Mouse (Mus musculus) ES-E14 (cell line): Measurements from ENCODE around the gene Slc4a2. TPM values are rescaled to one million over a fixed set of nuclear protein-coding genes. Genes with fewer than 3 reads are reported as not detected.

Source experiments
- DNase-seq: peaks from one replicate; pipeline ENCODE4 v3.0.0-alpha.2; 2013; ENCODE audit warnings: low read depth, low spot score
- H3K27ac ChIP-seq: 2 replicates; pipeline ENCODE4 v1.5.1; 2012; ENCODE audit warnings: low read depth, mild to moderate bottlenecking, low read length, moderate library complexity, mixed read lengths; ENCODE audit not compliant: poor library complexity, insufficient read depth, severe bottlenecking
- H3K36me3 ChIP-seq: 2 replicates; pipeline ENCODE4 v1.6.1; 2012; ENCODE audit warnings: mild to moderate bottlenecking, low read length, moderate library complexity, mixed read lengths; ENCODE audit not compliant: control insufficient read depth, poor library complexity, insufficient read depth, severe bottlenecking
- H3K4me1 ChIP-seq, 2 experiments: fragments of 150-350 bp in 1 of 2; sonication (generic) in 1 of 2; 2 replicates each; pipeline ENCODE4 v1.6.1; 2012; ENCODE audit warnings: low read length in 2 of 2, mild to moderate bottlenecking in 1 of 2, mixed read lengths in 1 of 2; ENCODE audit not compliant: control insufficient read depth in 2 of 2, insufficient read depth in 2 of 2, poor library complexity in 1 of 2
- H3K4me3 ChIP-seq, 2 experiments: fragments of 150-350 bp in 1 of 2; sonication (generic) in 1 of 2; 2 replicates each; pipeline ENCODE4 v1.5.1; 2012; ENCODE audit warnings: low read length in 2 of 2, low read depth in 1 of 2, mild to moderate bottlenecking in 1 of 2, mixed read lengths in 1 of 2; ENCODE audit not compliant: insufficient read depth in 1 of 2, poor library complexity in 1 of 2, severe bottlenecking in 1 of 2
- H3K9ac ChIP-seq: 2 replicates; pipeline ENCODE4 v1.6.1; 2012; ENCODE audit warnings: low read depth, mild to moderate bottlenecking, low read length, mixed read lengths; ENCODE audit not compliant: poor library complexity, insufficient read depth, severe bottlenecking
- H3K9me3 ChIP-seq: fragments of 150-350 bp; sonication (generic); 2 replicates; pipeline ENCODE4 v1.6.1; 2012; ENCODE audit warnings: low read depth, mild to moderate bottlenecking, low read length; ENCODE audit not compliant: control insufficient read depth, insufficient read depth
- CHD2 ChIP-seq: IDR thresholded peaks from 2 replicates; pipeline ENCODE4 v1.6.1; 2014; ENCODE audit warnings: mild to moderate bottlenecking, low read depth, low read length, inconsistent platforms
- HCFC1 ChIP-seq: IDR thresholded peaks from 2 replicates; pipeline ENCODE4 v1.6.1; 2012; ENCODE audit warnings: low read length, inconsistent platforms, borderline replicate concordance; ENCODE audit not compliant: insufficient read depth
- MAFK ChIP-seq: IDR thresholded peaks from 2 replicates; pipeline ENCODE4 v1.6.1; 2014; ENCODE audit warnings: mild to moderate bottlenecking, low read depth, low read length, inconsistent platforms; ENCODE audit not compliant: insufficient read depth
- ZC3H11A ChIP-seq: IDR thresholded peaks from 2 replicates; pipeline ENCODE4 v1.6.1; 2012; ENCODE audit warnings: low read depth, mild to moderate bottlenecking, inconsistent platforms, low read length, borderline replicate concordance
- ZNF384 ChIP-seq: IDR thresholded peaks from 2 replicates; pipeline ENCODE4 v1.6.1; 2012; ENCODE audit warnings: low read depth, low read length, inconsistent platforms
- in situ Hi-C, 2 experiments: fragments of 600-800 bp; cut with MboI; formaldehyde crosslinking; loops; one replicate each; pipeline ENCODE4 v1.15.1; 2025; ENCODE audit warnings: low sequenced_read_pairs in 2 of 2, inconsistent platforms in 1 of 2; ENCODE audit not compliant: unreplicated experiment in 2 of 2
- total RNA-seq: library from RNA; depleted of rRNA; stranded (reverse); fragments of 300-350 nt; gene quantifications from 2 replicates; pipeline ENCODE4 v1.2.3, GENCODE M21; 2012

The Slc4a2 gene
- total RNA-seq, 1 experiment, result 30.4 TPM

DNA sequence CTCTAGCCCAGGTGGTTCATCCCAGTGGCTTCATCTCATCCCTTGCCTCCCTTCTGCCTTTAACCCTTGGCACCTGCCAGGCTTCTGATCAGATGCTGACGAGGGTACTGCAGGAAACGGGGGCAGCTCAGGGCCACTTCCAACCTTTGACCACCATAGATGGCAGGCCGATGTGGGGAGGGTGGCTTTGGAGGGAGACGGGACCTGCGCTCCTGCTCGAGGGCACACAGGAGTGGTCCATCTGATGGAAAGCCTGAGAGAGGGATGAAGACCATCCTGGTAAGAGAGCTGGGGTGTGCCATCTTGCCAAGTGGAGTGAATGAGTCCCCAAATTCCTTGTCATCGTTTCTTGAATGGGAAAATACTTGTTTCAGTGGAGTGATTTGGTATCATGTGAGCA lies 19.6 kb downstream of the Slc4a2 start:
- Histone ChIP-seq H3K36me3 (peaks cover 34% of the 10 kb centered on the region), H3K4me1 (peaks cover 5 to 21% of the 10 kb centered on the region in 2 experiments; a peak in 3 of 4 replicates), H3K4me3 (no peak overlapping the region), H3K27ac (no peak overlapping the region), H3K9ac (no peak overlapping the region), H3K9me3 (no peaks in the 10 kb centered on the region)
- in situ Hi-C loops, result no loop called here
- no peak for DNase-seq
- TF ChIP-seq MAFK (no peak), ZC3H11A (no peak), ZNF384 (no peak), CHD2 (no peak), HCFC1 (no peak)

DNA sequence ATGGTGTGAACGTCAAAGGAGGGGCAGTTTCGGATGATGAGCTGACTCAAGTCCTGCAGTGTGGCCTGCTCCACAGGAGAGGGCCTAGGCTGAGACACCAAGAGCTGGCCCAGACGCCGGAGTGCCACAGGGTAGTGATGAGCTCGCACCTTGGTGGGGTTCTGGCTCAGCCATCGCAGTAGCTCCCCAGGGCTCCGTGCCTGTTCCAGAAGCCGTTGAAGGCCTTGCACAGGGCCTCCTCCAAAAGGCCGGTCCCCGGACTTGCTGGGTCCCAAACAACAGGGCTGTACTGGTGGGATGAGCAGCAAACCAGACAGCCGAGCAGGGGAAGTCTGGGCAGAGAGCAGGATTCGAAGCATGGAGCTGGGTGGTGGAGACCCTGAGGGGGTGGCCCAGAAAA lies 20.3 kb downstream of the Slc4a2 start:
- no peak for TF ChIP-seq ZC3H11A
- no peak for TF ChIP-seq HCFC1
- TF ChIP-seq MAFK, result no peak
- TF ChIP-seq CHD2, result no peak
- TF ChIP-seq ZNF384, result no peak
- in situ Hi-C loops, result no loop called here
- H3K36me3 ChIP-seq, result peaks cover 34% of the 10 kb centered on the region
- H3K27ac ChIP-seq, result no peak overlapping the region
- peak overlapping the region; percentile 93; a peak in 3 of 4 replicates for H3K4me3 ChIP-seq
- DNase-seq, result no peak
- H3K9me3 ChIP-seq, result no peaks in the 10 kb centered on the region
- peak overlapping the region; percentile 95; the same call in 1 of the 2 replicates for H3K9ac ChIP-seq
- H3K4me1 ChIP-seq, result peaks cover 5 to 21% of the 10 kb centered on the region in 2 experiments; a peak in 3 of 4 replicates

DNA sequence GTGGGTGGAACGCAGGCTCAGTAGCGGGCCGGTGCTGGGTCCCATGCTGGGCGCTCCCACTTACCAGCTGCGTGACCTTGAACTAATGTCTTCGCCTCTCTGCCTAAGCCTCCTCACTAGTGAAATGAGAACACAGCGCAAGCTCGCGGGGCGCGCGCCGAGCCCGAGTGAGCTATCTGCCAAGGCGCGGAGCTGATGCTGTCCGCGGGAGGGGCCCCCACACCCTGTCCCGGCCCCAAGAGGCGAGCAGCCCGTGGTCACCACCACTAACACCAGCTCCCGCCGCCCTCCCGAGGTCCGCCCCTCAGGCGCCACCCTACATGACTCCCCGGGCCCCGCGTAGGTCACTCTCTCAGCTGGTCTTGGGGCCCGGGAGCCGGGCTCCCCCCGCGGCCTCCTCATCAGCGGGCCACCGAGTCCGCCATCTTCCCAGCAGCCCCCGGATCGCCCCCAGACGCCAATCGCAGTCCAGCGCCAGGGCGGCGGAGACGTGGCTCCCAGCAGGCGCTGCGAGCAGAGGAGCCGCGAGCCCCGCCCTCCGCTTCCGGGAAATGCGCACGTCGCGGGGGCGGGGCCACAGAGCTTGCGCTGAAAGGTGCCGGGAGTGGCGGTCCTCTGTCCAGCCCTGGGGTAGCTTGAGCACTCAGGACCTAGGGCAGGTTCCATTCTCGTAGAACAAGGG lies 21.2 kb downstream of the Slc4a2 start, which contains the start of gene Fastk:
Fastk (minus strand) TSS at position 542 of the 682 bp plus-strand sequence.
- peak; percentile 51; the same call in 1 of the 2 replicates for TF ChIP-seq HCFC1
- TF ChIP-seq ZNF384, result no peak
- no peak for TF ChIP-seq ZC3H11A
- no peak for TF ChIP-seq CHD2
- no peak for TF ChIP-seq MAFK
- peaks cover 26% of the 10 kb centered on the region for H3K36me3 ChIP-seq
- H3K4me1 ChIP-seq, result peaks cover 5 to 19% of the 10 kb centered on the region in 2 experiments; a peak in 3 of 4 replicates
- no peaks in the 10 kb centered on the region for H3K9me3 ChIP-seq
- H3K9ac ChIP-seq, result peak within 1 kb of the TSS; percentile 95
- peak; percentile 82 for DNase-seq
- in situ Hi-C loops, result no loop called here
- H3K4me3 ChIP-seq, result peak within 1 kb of the TSS; percentile 93
- H3K27ac ChIP-seq, result peak within 1 kb of the TSS; percentile 72

DNA sequence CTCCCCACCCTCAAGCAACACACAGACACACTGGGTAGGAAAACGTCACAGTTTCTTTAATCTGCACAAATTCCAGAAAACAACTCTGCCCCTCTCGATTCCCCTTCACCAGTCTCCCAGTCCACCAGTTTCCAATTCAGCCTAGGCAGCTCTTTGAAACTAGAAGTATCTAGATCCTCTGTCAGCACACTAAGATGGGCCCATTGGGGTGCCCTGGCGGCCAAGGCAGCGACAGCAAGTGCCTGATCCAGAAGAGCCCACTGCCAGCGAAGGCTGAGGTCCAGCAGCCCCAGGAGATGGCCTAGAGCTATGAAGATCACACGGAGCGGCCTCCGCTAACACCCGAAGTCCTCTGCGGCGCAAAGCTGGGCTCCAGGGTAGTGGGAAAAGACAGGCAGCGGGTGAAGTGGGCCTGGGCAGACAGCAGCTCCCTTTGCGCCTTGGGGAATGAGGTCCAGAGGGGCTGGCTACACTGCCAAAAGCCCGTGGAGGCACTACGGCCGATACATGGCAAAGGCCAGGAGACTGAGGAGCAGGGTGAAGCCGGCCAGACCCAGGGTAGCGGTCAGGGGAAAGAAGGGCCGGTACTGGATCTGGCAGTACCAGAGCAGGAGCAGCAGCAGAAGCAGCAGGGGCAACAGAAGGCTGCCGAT lies 21.9 kb downstream of the Slc4a2 start:
- Histone ChIP-seq H3K4me3 (peak overlapping the region; percentile 93), H3K36me3 (peaks cover 21% of the 10 kb centered on the region), H3K27ac (no peak overlapping the region), H3K9me3 (no peaks in the 10 kb centered on the region), H3K9ac (peak overlapping the region; percentile 40; the same call in 1 of the 2 replicates), H3K4me1 (peaks cover 5 to 19% of the 10 kb centered on the region in 2 experiments; a peak in 3 of 4 replicates)
- in situ Hi-C loops, result no loop called here
- no peak for DNase-seq
- no peak for TF ChIP-seq MAFK
- TF ChIP-seq ZNF384, result no peak
- TF ChIP-seq CHD2, result no peak
- no peak for TF ChIP-seq HCFC1
- TF ChIP-seq ZC3H11A, result no peak
